Mouse (Mus musculus) gastrocnemius, adult 18-20 months (tissue): Measurements from ENCODE around the gene Ptpn23. TPM values are rescaled to one million over a fixed set of nuclear protein-coding genes. Genes with fewer than 3 reads are reported as not detected.
"Not testable (repeated sequence)": the region's sequence is repeated elsewhere in the genome, so short reads cannot be mapped to it uniquely, and the experiment has no call there.

Experiments
- DNase-seq: peaks from one replicate; pipeline ENCODE4 v3.0.0; 2021; ENCODE audit warnings: low spot score
- total RNA-seq, 2 experiments: library from RNA; stranded (reverse); gene quantifications; 2 replicates each; pipeline ENCODE4 v1.2.3; 2021

Gene Ptpn23
- total RNA-seq, 2 experiments from 2014 or later, result 9.3 to 10.9 TPM

DNA sequence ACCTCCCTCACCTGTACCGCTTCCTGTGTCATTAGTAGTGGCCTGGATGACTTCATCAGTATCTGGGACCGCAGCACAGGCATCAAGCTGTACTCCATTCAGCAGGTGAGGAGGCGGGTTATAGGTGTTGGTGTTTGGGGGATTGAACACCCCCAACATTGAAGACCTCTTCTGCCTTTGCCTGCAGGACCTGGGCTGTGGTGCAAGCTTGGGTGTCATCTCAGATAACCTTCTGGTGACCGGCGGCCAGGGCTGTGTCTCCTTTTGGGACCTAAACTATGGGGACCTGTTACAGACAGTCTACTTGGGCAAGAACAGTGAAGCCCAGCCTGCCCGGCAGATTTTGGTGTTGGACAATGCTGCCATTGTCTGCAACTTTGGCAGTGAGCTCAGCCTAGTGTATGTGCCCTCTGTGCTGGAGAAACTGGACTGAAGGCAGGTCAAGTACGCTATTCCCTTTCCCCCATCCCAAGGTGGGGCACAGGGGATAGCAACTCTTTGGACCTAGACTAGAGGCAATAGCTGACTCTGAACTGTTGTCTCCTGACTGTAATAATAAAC is 23.6 kb downstream of the Ptpn23 start:
- DNase-seq, result no peak

DNA sequence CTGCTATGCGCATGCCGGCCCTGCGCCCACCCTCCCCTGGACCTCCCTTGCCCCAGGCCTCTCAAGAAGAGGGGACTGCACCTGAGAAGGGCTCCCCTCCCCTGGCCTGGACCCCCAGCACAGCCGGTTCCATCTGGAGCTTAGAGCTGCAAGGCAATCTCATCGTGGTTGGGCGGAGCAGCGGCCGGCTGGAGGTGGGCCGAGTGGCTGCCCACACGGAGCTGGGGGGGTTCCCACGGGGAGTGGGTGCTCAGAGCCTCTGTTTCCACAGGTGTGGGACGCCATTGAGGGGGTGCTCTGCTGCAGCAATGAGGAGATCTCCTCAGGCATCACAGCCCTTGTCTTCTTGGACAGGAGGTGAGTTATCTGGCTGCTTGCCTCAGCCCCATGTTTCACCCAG is 26.7 kb downstream of the Ptpn23 start:
- no peak for DNase-seq

DNA sequence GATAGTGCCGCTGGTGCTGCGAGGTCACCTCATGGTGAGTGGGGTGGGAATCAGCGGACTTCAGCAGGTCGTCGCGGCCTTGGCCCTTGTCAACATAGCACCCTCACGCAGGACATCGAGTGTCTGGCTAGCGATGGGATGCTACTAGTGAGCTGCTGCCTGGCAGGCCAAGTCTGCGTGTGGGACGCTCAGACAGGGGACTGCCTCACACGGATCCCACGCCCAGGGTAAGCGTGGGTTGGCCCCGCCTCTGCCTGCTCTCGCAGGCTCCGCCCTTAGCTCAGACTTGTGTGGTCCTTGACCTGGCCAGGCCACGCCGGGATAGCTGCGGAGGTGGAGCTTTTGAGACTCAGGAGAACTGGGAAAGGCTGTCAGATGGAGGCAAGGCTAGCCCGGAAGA is 27.4 kb downstream of the Ptpn23 start:
- no peak for DNase-seq

DNA sequence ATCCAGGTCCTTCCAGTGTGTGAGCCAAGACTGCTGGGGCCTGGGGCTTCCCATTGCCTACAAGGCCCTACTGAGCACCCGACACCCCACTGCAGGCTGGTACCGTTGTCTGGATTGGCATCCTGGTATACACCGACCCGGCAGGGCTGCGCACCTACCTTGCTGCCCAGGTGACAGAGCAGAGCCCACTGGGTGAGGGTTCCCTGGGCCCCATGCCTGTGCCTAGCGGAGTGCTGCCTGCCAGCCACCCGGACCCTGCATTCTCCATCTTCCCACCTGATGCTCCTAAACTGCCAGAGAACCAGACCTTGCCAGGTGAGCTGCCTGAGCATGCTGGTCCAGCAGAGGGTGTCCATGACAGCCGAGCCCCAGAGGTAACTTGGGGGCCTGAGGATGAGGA is 28.7 kb downstream of the Ptpn23 start:
- DNase-seq, result no peak

DNA sequence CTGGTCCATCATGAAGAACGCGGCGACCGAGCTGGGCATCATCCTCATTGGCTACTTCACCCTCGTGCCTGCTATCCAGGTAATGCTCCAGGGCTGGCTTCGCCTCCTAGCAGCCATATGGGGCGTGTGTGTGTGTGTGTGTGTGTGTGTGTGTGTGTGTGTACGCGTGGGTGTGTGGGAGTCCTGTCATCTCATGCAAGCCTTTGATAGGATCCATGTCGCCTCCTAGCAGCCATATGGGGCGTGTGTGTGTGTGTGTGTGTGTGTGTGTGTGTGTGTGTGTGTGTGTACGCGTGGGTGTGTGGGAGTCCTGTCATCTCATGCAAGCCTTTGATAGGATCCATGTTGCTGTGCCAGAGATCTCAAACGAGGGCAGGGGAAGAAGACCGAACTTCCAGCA is 30.4 kb downstream of the Ptpn23 start:
- not testable (repeated sequence) for DNase-seq

- DNase-seq, result no peak
Measured at GRCm38 (mm10) chr9:110375668-110376067, 32.3 kb downstream of the Ptpn23 start.

GRCm38 (mm10) chr9:110373871-110374270 is 34.1 kb downstream of the Ptpn23 start:
- no peak for DNase-seq

GRCm38 (mm10) chr9:110369860-110370259 is 38.2 kb downstream of the Ptpn23 start:
- DNase-seq, result no peak

GRCm38 (mm10) chr9:110366746-110367145 is 41.3 kb downstream of the Ptpn23 start:
- no peak for DNase-seq

- DNase-seq, result no peak
Measured at GRCm38 (mm10) chr9:110362337-110362736, 45.7 kb downstream of the Ptpn23 start.

DNA sequence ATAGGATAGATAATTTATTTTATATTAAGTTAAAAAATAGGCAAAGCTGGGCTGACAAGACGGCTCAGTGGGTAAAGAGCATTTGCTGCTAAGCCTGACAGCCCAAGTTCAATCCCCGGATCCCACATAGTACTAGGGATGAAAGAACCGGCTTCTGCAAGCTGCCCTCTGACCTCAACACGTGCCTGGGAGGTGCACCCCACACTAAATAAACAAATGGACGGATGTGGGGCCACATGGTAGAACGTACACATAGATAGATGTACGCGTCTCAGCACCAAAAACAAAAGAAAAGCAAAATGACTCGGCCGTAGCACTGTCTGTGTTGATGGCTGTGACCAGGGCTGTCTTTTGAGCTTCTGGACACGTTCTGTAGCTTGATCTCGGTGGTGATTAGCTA is 46.7 kb downstream of the Ptpn23 start:
- no peak for DNase-seq

- no peak for DNase-seq
Measured at GRCm38 (mm10) chr9:110358341-110358740, 49.7 kb downstream of the Ptpn23 start.

GRCm38 (mm10) chr9:110351932-110352632 is 55.9 kb downstream of the Ptpn23 start:
- no peak for DNase-seq

DNA sequence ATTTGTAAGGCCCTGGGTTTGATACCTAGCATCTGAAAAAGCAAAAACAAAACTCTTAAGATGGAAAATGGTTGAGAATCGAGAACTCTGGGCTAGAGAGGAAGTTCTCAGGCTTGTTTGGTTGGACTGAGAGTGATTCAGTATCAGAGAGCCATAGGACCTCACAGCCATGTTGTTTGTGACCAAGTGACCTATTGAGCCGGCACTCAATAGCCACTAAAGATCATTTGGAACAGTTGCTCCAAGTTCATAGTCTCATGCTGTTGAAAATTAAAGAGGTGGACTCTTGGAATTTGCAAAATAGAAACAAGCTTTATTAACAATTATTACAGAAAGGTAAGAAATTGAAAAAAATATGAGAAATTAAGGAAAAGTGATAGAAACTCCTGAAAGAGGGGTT is 56.7 kb downstream of the Ptpn23 start:
- DNase-seq, result no peak

DNA sequence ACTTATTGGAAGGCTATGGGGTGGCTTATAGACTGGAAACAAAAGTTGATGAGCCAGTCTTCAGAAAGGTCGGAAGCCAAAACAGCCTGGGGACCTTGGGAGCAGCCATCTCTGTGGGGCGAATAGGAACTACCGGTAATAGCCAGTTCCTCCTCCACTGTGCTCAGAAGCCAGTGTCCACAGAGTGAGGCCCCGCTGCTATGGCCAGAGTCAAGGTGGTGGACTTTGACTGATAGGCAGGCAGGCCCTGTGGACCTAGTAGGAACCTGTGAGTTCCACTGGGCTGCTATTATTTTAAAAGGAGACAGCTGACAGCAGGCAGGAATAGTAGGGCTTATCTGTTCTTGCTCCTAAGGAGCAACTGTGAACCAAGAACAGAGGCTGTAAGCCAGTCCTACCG is 57.4 kb downstream of the Ptpn23 start:
- DNase-seq, result no peak

- no peak for DNase-seq
Measured at GRCm38 (mm10) chr9:110350188-110350587, 57.8 kb downstream of the Ptpn23 start.

DNA sequence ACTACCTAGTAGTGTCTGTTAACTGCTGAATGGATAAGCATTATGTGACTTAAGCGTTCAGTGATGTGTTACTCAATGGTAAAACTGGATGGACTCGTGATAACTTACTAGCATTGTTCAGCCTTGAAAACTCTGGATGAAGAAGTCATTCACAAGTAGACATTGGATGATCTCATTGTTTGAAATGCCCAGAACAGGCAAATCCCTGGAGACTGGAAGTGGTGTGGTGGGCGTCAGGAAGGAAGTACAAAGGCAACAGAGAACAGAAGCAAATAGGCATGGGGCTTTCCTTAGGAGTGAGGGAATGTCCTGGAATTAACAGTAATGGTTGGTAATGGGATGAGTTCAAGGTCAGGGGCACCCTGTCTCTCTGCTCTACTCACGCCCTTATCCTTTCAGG is 59.1 kb downstream of the Ptpn23 start:
- DNase-seq, result no peak

- DNase-seq, result no peak
Measured at GRCm38 (mm10) chr9:110345057-110345739, 62.8 kb downstream of the Ptpn23 start.

DNA sequence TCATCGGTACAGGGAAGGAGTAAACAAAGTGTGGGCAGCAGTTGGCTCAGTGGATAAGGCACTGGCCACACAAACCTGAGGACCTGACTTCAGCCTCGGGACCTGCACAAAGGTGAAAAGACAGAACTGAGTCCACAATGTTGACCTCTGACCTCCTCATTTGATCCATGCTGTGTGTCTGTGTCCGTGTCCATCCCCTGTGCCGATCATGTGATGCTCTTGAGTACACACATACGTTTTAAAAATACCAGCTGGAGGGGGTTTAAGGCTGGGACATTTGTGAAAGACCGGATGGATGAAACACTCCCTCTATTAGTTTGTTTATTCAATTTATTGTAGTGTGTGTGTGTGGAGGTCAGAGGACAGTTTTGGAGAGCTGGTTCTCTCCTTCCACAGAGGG is 64.2 kb downstream of the Ptpn23 start:
- DNase-seq, result no peak

DNA sequence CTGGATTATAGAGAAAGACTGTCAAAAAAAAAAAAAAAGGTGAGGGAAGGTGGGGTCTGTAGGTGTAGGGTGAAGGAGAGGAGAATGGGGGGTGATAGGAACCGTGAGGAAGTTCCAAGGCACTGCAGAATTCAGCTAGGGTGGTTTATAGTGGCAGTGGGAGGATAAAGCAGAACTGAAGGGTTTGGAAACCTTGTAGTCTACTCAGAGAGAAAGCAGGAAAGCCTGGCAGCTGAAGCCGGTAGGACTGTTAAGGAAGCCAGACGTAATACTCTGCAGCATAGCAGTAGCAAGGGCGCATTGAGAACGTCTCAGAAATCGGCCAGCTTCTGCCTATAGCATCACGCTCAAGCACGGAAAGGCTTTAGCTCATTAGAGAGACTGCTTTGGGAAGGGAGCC is 66.0 kb downstream of the Ptpn23 start:
- no peak for DNase-seq

DNA sequence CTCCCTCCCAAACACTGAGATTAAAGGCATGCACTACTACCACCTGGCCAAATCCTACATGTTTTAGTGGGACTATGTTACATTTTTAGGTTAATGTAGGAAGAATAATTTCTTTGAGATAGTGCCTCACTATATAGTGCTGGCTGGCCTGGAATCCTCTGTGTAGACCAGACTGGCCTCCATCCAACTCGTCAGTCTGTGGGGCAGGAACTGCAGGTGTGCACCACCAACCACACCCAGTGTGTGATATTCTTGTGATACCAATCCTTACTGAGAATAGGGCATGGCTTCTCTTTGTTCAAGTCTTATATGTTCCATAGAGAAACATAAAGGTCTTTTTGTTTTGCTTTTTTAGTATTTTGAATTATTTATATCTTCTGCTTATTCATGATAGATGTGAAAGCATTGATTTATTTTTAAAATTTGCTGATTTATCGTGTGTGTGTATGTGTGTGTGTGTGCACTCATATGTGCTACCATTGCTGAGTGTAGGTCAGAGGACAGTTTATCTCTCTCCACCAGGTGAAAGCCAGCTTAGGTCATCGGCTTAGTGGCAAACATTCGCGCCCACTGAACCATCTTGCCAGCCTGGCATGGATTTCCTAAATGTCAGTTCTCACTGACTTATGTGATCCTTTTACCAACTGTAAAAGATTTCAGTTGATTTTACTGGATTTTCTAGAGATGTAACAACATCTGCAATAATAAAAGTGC is 67.8 kb downstream of the Ptpn23 start:
- DNase-seq, result no peak
